Mouse (Mus musculus) mesoderm, embryonic 11.5 days (tissue): ENCODE results near the gene Gng7.
A peak's percentile ranks its signal among the peaks of the same experiment; 100 is the strongest.

Experiments used
- DNase-seq: peaks from one replicate; pipeline ENCODE4 v3.0.0-alpha.2; 2012; ENCODE audit warnings: low read depth, low spot score

Gng7 gene

DNA sequence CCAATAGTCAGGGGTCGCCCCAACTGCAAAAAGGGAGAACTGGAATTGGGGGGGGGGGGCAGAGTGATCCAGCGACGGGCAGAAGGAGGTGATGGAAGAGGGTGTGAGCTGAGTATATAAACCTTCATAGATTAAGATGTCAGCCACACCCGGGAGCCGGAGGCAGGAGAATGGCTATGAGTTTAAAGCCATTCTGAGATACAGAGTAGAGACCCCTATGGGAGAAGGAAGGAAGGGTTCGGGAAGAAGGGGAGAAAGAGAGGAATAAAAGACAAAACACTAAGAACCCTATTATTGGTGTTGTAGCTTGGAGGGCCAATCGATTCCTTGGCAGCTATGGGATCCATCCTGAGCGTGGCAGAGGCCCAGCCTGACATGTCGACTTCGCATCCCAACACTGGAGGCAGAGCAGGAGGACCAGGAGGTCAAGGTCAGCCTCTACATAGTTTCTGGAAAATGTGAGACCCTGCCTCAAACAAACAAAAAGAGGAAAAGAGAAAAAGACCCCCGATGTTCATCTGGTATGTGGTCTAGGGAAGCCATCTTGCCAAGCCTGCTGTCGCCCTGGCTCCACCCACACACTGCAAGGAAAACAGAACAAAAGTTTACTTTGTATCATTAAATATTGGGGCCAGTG is 11.0 kb upstream of the Gng7 start, which contains the start of gene Diras1:
Diras1 (minus strand) TSS at position 24 of the 637 bp plus-strand sequence.
- DNase-seq: no peak

DNA sequence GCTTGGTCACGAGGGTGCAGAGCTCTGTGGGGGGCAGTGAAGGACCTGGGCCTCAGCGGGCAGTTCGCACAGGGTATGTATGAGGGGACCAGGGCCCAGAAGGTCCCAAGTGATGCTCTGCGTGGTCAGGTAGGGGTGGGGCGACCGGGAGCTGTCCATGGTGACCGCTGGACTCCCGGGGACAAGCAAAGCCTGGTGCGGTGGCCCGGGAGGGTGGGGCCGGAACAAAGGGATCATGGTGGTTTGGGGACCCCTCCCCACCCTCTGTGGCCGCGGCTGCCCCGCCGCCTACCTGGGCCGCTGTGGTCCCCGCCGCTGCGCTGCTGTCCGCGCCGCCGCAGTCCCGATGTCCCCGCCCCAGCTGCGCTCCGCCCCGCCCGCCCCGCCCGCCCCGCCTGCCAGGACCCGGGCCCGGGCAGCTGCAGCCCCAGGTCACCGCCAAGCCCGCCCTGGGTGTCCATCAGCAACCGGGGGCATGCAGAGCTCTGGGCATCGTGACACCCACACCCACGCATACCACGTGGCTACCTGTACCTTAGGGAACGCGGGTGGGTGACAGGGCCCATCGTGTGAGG is 10.4 kb upstream of the Gng7 start:
- no peak for DNase-seq

DNA sequence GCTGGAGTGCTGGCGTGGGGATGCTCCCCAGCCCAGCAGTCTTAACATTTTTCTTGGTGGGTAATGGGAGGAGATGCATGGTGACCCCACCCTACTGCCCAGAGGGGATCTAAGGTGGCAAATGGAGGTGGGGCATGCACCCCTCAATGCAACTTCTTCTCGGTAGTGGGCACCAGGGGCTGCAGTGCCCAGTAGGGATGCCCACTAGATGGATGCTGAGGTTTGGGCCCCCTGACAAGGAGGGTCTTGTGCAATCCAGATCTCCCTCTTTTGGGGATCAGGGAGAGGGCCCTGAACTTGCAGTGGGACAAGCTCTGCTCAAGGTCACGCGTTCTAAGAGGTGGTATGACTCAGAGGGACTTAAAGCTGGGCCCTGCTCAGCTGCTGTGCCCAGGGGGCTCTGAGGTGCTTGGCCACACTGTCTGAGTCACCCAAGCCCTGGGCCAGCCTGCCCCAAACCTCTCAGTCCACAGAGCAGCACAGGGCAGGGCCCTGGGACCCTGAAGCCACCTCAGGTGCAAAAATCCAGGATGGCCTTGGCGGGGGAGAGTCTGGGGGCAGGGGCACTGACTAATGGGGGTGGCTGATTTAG is 9.7 kb upstream of the Gng7 start:
- no peak for DNase-seq

DNA sequence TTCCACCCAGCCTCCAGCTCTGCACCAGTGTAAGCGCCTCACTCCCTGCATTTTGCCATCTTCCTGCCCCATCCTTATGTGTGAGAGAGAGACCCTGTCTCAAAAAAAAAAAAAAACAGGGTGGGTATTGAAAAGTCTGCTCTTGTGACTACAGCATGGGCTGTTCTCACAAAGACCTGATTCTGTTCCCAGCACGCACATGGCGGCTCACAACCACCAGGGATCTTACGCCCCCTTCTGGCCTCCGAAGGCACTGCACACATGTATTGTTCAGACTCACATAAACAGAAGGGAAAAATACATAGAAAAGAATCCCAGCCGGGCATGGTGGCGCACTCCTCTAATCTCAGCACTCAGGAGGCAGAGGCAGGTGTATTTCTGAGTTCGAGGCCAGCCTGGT is 8.0 kb upstream of the Gng7 start:
- DNase-seq: no peak

DNA sequence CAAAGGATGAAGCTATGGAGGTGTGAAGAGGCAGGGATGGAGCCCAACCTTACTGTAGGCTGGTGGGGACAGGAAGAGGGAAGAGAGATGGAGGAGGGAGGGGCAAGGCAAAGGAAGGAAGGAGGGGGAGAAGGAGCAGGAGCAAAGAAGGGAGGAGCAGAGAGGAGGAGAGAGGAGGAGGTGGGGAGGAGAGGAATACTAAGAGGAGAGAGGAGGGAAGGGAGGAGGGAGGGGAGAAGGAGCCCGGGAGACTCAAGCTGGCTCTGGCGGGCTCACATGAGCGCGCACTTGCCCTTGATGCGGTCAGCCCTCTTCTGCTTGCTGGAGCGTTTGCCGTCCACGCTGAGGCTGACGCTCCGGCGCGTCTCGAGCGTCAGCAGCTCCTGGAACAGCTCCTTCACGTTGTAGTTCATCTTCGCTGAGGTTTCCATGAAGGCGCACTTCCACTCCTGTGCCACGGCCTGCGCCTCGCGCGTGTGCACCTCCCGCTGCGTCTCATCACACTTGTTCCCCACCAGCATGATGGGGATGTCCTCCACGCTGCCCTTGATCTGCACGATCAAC is 6.9 kb upstream of the Gng7 start:
- no peak for DNase-seq

DNA sequence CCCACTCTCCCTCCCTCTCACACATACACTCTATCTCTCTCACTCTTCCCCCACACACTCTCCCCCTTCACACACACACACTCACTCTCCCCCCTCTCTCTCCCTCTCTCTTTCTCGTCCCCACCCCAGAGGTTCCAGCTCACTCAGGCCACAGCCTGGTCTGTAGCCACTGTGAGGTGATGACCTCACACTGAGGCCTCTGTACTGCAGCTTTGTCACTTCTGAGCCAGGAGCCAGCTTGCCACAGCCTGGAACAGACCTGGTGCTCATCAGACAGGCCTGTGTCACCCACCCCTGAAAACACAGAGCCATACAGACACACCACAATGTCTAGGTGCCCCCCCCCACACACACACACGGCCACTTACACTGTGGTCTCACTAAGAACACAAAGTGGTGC is 5.5 kb upstream of the Gng7 start:
- no peak for DNase-seq

DNA sequence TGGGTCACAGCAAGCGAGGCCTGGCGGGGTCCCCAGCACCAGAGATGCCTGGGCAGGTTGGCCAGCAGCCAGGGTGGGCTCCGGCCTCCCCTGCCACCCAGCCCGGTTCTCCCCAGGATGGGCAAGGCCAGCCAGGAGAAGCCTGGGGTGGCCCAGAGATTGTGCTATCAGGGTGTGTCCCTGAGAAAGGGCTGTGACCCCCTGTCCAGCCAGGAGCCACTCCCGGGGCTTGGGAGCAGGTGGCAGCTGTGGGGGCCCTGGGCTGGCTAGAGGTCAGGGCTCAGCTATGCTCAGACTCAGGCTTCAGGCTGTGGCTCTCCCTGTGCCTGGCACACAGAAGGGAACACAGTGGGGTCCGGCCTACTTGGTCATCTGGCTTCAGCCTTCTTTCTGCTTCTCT is 4.9 kb upstream of the Gng7 start:
- no peak for DNase-seq

DNA sequence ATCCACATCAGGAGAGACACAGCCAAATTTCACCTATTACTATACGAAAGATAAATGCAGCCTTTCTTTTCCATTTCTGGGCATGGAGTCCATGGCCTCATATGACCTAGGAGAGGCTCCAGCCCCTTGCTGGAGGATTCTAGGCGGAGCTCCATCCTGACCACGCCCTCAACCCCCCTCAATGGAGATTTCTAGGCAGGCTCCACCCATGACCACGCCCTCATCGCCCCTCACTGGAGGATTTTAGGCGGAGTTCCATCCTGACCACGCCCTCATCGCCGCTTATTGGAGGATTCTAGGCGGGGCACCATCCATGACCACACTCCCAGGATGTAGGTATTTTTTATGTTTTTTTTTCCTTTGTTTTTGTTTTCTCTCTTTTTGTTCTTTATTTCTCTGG is 3.6 kb upstream of the Gng7 start:
- peak; percentile 51 for DNase-seq

DNA sequence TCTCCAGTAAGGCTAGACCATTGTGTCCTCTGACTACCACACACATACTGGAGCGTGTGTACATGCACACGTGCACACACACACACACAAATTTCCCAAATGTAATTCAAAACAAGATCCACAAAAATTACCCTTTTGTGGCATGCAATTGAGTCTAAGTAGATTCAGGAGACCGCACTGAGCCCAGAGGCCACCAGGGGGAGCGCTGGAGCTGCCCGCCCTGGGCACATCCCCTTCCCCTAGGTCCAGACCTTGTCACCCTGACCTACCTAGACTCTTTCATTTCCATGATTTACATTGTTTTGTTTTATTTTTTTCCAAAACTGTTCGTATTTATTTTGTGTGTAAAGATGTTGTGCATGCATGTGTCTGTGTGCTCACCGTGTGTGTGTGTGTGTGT is 1.9 kb upstream of the Gng7 start:
- DNase-seq: peak; percentile 62

DNA sequence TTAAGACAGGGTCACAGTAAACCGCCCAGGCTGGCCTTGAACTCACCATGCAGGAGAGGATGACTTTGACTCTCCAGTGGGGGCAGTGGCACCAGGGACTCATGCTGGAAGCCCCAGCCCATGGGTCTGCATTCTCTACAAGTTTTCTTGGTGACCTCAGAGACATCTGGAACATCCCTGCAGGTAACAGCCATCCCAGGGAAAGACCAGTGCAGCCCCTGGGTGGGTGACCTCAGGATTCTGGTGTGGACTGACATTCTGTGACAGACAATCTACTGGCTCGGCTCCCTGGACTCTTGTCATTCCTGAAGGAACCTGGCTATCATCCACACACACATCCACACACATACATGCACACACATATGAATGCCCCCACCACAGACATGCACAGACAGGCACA is 921 bp upstream of the Gng7 start:
- DNase-seq: no peak

DNA sequence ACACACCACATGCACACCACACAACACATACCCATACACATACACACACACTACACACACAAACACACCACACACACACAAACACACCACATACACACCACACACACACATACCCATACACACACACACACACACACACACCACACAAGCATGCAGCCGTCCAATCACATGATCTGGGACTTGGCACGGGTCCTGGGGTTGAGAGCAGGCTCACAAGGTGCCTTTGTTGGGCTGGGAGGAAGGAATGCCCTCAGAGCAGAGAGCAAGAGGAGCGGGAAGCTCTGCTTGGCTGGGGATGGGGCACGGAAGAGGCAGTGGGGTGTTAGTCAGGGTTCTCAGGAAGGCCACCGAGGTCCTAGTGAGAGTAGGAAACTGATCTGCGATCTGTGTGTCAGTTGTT is 3.9 kb downstream of the Gng7 start:
- no peak for DNase-seq

DNA sequence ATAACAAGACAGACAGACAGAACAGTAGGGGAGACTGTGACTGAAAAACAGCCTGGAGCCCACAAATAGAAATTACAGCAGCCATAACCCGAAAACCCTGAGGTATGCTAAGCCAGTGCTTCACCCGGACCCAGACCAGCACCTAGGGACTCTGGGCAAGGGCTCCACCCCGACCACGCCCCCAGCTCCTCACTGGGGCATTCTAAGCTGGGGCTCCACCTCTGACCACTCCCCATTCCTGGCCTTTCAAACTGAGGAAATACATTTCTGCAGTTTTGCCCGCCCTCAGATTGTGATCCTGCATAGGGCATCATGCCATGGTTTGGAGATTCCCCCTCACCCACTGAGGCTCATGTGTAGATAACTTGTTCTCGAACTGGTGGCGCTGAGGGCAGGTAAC is 7.5 kb downstream of the Gng7 start:
- no peak for DNase-seq

DNA sequence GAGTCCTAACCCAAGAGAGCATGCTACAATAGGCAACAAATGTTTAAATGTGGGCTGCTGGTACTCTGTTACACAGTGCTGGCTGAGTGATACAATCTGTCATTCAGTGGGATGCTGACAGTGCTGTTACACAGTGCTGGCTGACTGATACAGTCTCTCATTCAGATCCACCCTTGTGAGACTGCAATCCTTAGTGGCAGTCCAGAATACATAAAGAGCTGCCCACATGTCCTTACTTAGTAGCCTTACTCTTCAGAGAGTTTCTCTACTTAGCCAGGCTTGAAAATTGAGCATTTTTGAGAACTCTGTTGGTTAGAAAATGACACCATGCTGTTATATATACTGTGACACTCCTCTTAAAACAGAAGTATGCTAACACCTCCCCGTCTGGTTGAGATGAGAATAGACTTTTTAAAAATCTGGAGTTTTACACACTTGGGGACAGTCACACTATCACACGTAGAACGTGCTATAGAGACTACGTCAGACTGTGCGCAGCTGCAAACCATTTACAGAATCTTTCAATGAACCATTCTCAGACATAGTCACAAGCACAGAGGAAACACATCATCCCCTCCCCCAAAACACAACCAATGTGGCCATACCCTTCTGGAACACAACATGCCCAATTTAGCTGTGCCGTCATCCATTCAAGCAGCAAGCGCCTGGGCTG is 8.6 kb downstream of the Gng7 start:
- no peak for DNase-seq

DNA sequence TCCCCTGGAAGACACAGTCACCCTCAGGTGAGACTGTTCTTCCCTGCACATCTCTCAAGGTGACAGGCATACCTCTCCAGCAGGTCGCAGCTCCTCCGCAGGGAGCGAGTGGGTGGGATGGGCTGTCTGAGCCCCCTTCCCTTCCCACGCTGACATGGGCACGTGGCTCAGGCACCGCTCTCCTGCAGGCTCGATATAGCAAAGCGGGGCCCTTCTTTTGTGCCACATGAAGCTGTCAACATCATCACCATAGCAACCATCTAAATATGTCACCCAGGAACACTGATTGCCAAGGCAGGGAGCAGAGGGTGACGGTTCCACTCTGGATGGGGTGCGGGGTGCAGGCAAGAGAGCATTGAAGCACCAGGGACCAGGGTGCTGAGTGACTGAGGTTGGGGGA is 13.6 kb downstream of the Gng7 start:
- no peak for DNase-seq

DNA sequence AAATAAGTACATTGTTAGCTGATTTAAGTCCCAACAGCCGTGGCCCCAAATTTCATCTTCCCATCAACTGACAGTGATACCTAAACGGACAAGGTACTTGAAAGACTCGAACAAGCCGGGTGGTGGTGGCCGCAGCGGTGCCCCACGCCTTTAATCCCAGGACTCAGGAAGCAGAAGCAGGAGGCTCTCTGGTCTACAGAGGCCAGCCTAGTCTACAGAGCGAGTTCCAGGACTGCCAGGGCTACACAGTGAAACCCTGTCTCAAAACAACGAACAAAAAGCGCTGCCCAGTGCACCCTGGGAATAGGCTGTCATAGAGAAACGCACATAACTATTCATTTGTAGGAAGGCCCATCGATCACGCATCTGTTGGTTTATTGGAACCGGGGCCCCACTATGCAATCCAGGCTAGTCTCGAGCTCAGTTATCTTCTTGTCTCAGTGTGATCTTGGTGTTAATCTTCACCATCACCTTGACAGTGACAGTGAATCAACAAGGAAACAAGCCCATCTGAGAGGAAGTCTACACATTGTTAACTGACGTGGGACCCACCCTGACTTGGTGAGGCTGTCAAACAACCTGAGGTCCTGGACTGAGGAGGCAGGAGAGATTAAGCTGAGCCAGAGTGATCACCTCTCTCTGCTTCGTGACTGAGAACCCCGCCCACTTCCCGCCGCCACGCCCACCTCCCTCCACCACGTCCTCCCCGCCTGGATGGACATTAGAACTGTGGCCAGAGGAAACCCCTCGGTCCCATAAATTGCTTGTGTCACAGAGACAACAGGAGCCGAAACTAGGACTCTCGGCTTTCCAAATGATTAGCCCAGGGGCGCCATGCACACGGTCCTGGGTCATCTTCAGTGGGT is 14.3 kb downstream of the Gng7 start:
- DNase-seq: no peak

DNA sequence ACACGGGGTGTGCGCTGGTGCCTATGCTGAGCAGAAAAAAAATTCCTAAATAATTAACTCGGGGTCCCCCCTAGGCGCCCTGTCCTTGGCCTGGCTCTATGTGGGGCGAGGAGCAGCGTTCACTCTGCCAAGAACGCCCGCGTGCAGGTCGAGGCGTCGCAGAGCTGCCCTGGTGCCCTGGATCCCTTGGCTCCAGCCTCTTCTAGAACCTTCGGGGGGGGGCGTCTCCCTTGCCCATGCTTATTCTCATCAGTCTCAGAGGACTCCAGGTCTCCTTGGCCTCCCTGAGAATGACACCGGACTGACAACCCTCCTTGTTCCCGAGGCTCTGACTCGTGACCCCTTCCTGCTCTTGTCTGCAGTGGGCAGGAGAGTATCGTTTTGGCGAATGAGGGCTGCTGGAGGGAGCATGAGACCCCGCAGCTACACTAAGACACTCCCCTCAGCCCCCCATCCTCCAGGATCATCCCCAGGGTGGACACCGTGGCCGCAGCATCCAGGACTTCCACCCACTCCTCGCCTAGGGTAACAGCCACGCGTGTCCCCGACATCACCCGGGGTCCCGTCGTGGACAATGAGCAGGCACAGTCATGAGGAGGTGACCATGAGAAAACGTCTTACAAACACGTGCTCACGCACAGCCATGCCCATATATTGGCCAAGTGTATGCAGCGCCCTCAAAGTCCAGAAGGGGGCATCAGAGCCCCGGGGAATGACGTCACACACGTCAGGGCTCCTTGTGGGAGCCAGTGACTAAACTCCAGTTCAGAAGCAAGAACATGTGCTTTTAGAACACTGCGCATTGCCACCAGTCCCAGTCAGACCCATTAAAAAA is 15.2 kb downstream of the Gng7 start:
- peak; percentile 92 for DNase-seq

DNA sequence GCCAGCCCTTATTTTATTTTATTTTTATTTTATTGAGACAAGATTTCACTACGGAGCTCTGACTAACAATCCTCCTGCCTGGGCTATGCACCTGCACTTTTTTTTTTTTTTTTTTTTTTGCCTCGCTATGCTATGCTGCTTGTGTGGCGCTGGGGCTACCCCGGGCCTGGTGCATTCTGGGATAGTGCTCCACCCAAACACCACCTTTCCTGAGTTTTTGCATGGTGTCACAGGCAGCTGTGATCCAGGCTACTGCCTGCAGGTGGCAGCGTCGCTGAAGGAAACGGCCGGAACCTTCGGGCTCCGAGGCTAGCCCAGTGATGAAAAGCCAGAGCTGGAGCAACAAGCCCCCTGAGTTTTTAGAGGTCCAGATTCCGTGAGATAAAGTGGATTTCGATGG is 16.0 kb downstream of the Gng7 start:
- DNase-seq: peak; percentile 67

DNA sequence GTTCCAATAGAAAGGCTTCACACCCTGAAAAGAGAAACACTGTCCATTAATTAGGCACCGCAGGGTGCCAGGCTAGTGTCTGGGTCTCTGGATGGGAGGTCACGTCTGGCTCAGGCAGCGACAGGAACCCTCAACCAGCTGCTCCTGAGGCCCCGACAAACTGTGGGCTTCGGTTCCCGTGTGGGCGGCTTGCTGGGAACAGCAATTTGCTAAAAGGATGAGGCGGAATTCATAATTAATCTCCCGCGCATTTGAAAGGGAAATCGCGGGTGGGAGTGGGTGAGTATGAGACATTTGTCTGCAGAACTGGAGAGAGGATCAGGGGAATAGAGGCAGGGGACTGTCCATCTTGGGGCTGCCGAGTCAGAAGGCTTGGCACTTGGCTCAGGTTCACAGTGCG is 16.7 kb downstream of the Gng7 start:
- no peak for DNase-seq

DNA sequence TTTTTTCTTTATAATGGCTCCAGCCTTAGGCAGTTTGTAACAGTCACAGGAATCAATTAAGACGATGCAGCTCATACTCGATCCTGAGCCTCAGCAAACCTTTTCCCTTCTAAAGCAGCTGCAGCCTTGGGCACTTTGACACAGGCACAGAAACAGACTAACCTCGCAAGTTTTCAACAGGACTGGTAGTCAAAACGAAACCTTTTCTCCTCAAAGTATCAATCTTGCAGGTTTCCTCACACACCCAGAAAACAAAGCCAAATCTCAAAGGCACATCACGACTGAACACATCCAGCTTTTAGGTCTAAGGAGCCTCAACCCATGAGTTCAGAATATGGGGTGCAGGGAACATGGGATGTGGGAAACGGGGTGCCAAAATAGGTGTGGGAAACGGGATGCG is 17.4 kb downstream of the Gng7 start:
- DNase-seq: no peak

DNA sequence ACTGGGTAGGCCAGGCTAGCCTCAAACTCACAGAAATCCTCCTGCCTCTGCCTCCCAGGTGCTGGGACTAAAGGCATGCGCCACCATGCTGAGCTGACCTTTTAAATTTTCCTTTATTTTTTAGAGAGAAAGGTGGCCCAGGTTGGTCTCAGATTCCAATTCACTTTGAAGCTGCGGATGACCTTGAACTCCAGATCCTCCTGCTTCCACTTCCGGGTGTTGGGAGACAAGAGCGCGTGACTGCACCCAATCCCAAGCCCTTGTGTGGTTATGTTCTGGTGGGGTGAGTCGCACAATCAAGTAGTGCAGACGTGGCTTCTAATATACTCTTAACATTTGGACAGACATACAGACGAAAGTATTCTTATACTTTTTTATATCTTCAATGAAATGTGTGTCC is 18.2 kb downstream of the Gng7 start:
- no peak for DNase-seq
